Mouse (Mus musculus) right cerebral cortex, postnatal 14 days (tissue): ENCODE results near the gene Fancb.

Experiments
- DNase-seq: peaks from one replicate; pipeline ENCODE4 v3.0.0; 2022

Gene Fancb

GRCm38 (mm10) chrX:164980193-164980775 is at the start of gene Fancb, which contains the start of gene Mospd2:
Gene Fancb (plus strand): TSS chrX:164980592.
Gene Mospd2 (minus strand): TSS chrX:164980375.
- peak; percentile 69 for DNase-seq

GRCm38 (mm10) chrX:164941540-164941939 is 38.9 kb upstream of the Fancb start:
- DNase-seq: no peak

DNA sequence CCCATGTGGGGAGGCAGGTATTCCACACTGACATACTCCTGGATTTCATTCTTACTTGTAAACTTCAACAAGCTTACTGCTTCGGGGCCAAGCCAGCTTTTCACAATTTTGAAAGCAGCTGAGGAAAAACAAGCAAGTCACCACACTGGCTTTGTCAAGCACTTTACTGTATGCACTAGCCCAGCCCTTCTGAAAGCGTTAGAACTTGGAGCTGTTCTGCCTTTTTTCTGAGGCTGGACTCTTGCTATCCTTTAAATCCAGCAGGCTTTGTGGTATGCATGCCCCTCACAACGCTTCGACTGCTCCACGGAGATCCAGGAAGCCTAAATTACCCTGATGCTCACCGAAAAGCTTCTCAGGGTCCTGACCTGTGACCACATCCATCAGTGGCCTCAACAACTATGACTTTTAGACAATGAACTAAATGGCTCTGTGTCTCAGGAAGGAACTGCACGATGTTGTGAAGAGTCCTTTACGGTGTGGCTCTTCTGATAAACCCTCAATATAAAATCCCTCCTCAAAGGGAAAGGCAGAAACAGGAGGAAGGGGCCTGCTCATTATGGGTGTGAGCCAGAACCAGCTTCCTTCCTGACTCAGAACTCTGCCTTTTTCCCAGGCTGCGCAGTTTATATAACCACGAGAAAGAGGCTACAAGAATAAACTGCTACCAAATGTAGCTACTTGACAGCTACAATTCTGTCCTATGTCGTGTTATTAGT is 28.4 kb upstream of the Fancb start:
- no peak for DNase-seq

GRCm38 (mm10) chrX:164952601-164953375 is 27.6 kb upstream of the Fancb start:
- no peak for DNase-seq

DNA sequence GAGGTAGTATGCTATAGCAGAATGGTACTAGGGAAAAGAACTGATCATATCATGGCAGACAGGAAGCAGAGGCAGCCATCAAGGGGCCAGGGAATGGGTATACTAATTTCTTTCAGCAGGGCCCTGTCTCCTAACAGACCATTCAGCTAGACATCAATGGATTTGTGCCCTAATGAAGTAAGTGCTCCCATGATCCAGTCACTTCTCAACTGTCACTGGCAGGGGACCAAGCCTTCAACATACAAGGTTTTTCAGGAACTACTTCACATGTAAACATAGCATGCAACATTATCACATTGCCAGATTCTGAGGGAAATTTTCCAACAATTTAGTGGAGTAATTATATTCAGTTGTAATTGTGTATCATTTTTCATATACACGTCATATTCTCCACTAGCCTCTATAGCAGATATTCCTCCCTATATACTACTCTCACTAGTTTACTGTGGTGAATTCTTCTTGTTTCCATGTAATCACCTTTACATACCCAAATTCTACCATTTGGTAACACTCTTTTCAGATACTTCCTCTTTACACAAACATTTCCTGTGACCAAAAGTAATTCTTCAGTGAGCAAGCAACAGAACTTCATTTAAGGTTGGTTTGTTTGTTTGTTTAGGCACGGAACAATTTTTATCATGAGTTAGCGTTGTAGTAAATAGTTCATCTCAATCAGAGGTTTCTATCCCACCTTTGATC is 14.5 kb upstream of the Fancb start:
- no peak for DNase-seq

GRCm38 (mm10) chrX:164971206-164971605 is 9.2 kb upstream of the Fancb start:
- no peak for DNase-seq

- DNase-seq: no peak
Observed at GRCm38 (mm10) chrX:164978866-164979265, 1.5 kb upstream of the Fancb start.

- DNase-seq: no peak
Observed at GRCm38 (mm10) chrX:165003141-165003540, 22.7 kb downstream of the Fancb start.

GRCm38 (mm10) chrX:165004779-165005324 is 24.5 kb downstream of the Fancb start, which contains the start of gene Gm17604:
Gene Gm17604 (minus strand): TSS chrX:165004829.
- DNase-seq: no peak
